Mouse (Mus musculus): ENCODE results near the gene Wdr26. TPM values are rescaled to one million over a fixed set of nuclear protein-coding genes. Genes with fewer than 3 reads are reported as not detected.

Wdr26 gene
- polyA plus RNA-seq, 1 experiment from 2014 or later = 37.5 TPM

- 85% methylated on average over 2 of the region's 2 CpGs for WGBS (ENCODE audit: insufficient replicate concordance)
- ATAC-seq (replicated peaks; ENCODE audit: insufficient number of reproducible peaks, low FRiP score, low TSS enrichment) = no peak
- Histone ChIP-seq H3K27me3 (ENCODE audit: control insufficient read depth, insufficient read depth, low read length) (no peaks in the 10 kb centered on the region), H3K4me3 (ENCODE audit: low read depth, low read length) (no peak overlapping the region), H3K27ac (ENCODE audit: low read depth, low read length) (no peak overlapping the region), H3K36me3 (ENCODE audit: control insufficient read depth, insufficient read depth, low read length) (peaks cover 26% of the 10 kb centered on the region), H3K9me3 (replicated peaks; ENCODE audit: control insufficient read depth, low read length) (no peaks in the 10 kb centered on the region), H3K9ac (ENCODE audit: low read depth, low read length) (no peak overlapping the region), H3K4me1 (ENCODE audit: control insufficient read depth, insufficient read depth, low read length) (no peaks in the 10 kb centered on the region), H3K4me2 (no peak overlapping the region)
Observed at GRCm38 (mm10) chr1:181167816-181168215, 44.0 kb downstream of the Wdr26 start.

- H3K4me1 ChIP-seq (ENCODE audit: control insufficient read depth, insufficient read depth, low read length) = peaks cover 4% of the 10 kb centered on the region; the same call in 1 of the 2 replicates
- peak overlapping the region; percentile 79 for H3K4me2 ChIP-seq
- ATAC-seq (replicated peaks; ENCODE audit: insufficient number of reproducible peaks, low FRiP score, low TSS enrichment) = no peak
- peak overlapping the region; percentile 87 for H3K4me3 ChIP-seq (ENCODE audit: low read depth, low read length)
- peak overlapping the region; percentile 79; the same call in 1 of the 2 replicates for H3K27ac ChIP-seq (ENCODE audit: low read depth, low read length)
- H3K9me3 ChIP-seq (replicated peaks; ENCODE audit: control insufficient read depth, low read length) = no peaks in the 10 kb centered on the region
- peaks cover 4% of the 10 kb centered on the region; the same call in 1 of the 2 replicates for H3K36me3 ChIP-seq (ENCODE audit: control insufficient read depth, insufficient read depth, low read length)
- peak overlapping the region; percentile 94 for H3K9ac ChIP-seq (ENCODE audit: low read depth, low read length)
- no peaks in the 10 kb centered on the region for H3K27me3 ChIP-seq (ENCODE audit: control insufficient read depth, insufficient read depth, low read length)
- WGBS (ENCODE audit: insufficient replicate concordance) = 38% methylated on average over 5 of the region's 5 CpGs
Observed at GRCm38 (mm10) chr1:181151541-181151940, 60.3 kb downstream of the Wdr26 start.

GRCm38 (mm10) chr1:181150827-181151534 lies 60.8 kb downstream of the Wdr26 start:
- Histone ChIP-seq H3K4me2 (peak overlapping the region; percentile 79), H3K9ac (ENCODE audit: low read depth, low read length) (peak overlapping the region; percentile 94), H3K27me3 (ENCODE audit: control insufficient read depth, insufficient read depth, low read length) (no peaks in the 10 kb centered on the region), H3K36me3 (ENCODE audit: control insufficient read depth, insufficient read depth, low read length) (peaks cover 4% of the 10 kb centered on the region; the same call in 1 of the 2 replicates), H3K4me1 (ENCODE audit: control insufficient read depth, insufficient read depth, low read length) (peaks cover 4% of the 10 kb centered on the region; the same call in 1 of the 2 replicates), H3K4me3 (ENCODE audit: low read depth, low read length) (peak overlapping the region; percentile 87), H3K9me3 (replicated peaks; ENCODE audit: control insufficient read depth, low read length) (no peaks in the 10 kb centered on the region), H3K27ac (ENCODE audit: low read depth, low read length) (peak overlapping the region; percentile 79)
- WGBS (ENCODE audit: insufficient replicate concordance) = under 1% methylated on average over 50 of the region's 59 CpGs
- ATAC-seq (replicated peaks; ENCODE audit: insufficient number of reproducible peaks, low FRiP score, low TSS enrichment) = peak; percentile 90

- Histone ChIP-seq H3K4me3 (ENCODE audit: low read depth, low read length) (peak overlapping the region; percentile 87; the same call in 1 of the 2 replicates), H3K4me1 (ENCODE audit: control insufficient read depth, insufficient read depth, low read length) (peaks cover 4% of the 10 kb centered on the region; the same call in 1 of the 2 replicates), H3K9ac (ENCODE audit: low read depth, low read length) (no peak overlapping the region), H3K4me2 (no peak overlapping the region; the same call in 1 of the 2 replicates), H3K36me3 (ENCODE audit: control insufficient read depth, insufficient read depth, low read length) (peaks cover under 1% of the 10 kb centered on the region; the same call in 1 of the 2 replicates), H3K27ac (ENCODE audit: low read depth, low read length) (peak overlapping the region; percentile 79; the same call in 1 of the 2 replicates), H3K9me3 (replicated peaks; ENCODE audit: control insufficient read depth, low read length) (no peaks in the 10 kb centered on the region), H3K27me3 (ENCODE audit: control insufficient read depth, insufficient read depth, low read length) (no peaks in the 10 kb centered on the region)
- peak; percentile 12; the same call in 1 of the 2 replicates for ATAC-seq (replicated peaks; ENCODE audit: insufficient number of reproducible peaks, low FRiP score, low TSS enrichment)
- 62% methylated on average over 3 of the region's 3 CpGs for WGBS (ENCODE audit: insufficient replicate concordance)
Observed at GRCm38 (mm10) chr1:181150431-181150826, 61.4 kb downstream of the Wdr26 start.

- no peak overlapping the region for H3K27ac ChIP-seq (ENCODE audit: low read depth, low read length)
- WGBS (ENCODE audit: insufficient replicate concordance) = 63% methylated on average over 3 of the region's 3 CpGs
- peaks cover 10% of the 10 kb centered on the region for H3K4me1 ChIP-seq (ENCODE audit: control insufficient read depth, insufficient read depth, low read length)
Observed at GRCm38 (mm10) chr1:181149373-181150017, 62.3 kb downstream of the Wdr26 start.

GRCm38 (mm10) chr1:181148540-181148939 lies 63.3 kb downstream of the Wdr26 start:
- Histone ChIP-seq H3K4me1 (ENCODE audit: control insufficient read depth, insufficient read depth, low read length) (peaks cover 10% of the 10 kb centered on the region), H3K4me3 (ENCODE audit: low read depth, low read length) (no peak overlapping the region), H3K36me3 (ENCODE audit: control insufficient read depth, insufficient read depth, low read length) (no peaks in the 10 kb centered on the region), H3K27me3 (ENCODE audit: control insufficient read depth, insufficient read depth, low read length) (no peaks in the 10 kb centered on the region), H3K27ac (ENCODE audit: low read depth, low read length) (no peak overlapping the region), H3K9ac (ENCODE audit: low read depth, low read length) (no peak overlapping the region), H3K9me3 (replicated peaks; ENCODE audit: control insufficient read depth, low read length) (no peaks in the 10 kb centered on the region), H3K4me2 (no peak overlapping the region)
- WGBS (ENCODE audit: insufficient replicate concordance) = 61% methylated on average over 5 of the region's 5 CpGs
- no peak for ATAC-seq (replicated peaks; ENCODE audit: insufficient number of reproducible peaks, low FRiP score, low TSS enrichment)

More at GRCm38 (mm10) chr1:181149373-181150017, 62.3 kb downstream of the Wdr26 start:
- H3K36me3 ChIP-seq (ENCODE audit: control insufficient read depth, insufficient read depth, low read length) = no peaks in the 10 kb centered on the region
- no peak for ATAC-seq (replicated peaks; ENCODE audit: insufficient number of reproducible peaks, low FRiP score, low TSS enrichment)
- H3K9ac ChIP-seq (ENCODE audit: low read depth, low read length) = no peak overlapping the region
- H3K9me3 ChIP-seq (replicated peaks; ENCODE audit: control insufficient read depth, low read length) = no peaks in the 10 kb centered on the region
- H3K27me3 ChIP-seq (ENCODE audit: control insufficient read depth, insufficient read depth, low read length) = no peaks in the 10 kb centered on the region
- no peak overlapping the region for H3K4me2 ChIP-seq
- H3K4me3 ChIP-seq (ENCODE audit: low read depth, low read length) = no peak overlapping the region

- no peak overlapping the region for H3K9ac ChIP-seq (ENCODE audit: low read depth, low read length)
- no peak overlapping the region; the same call in 1 of the 2 replicates for H3K4me2 ChIP-seq
- ATAC-seq (replicated peaks; ENCODE audit: insufficient number of reproducible peaks, low FRiP score, low TSS enrichment) = no peak
- no peak overlapping the region for H3K4me3 ChIP-seq (ENCODE audit: low read depth, low read length)
- no peak overlapping the region for H3K27ac ChIP-seq (ENCODE audit: low read depth, low read length)
- 82% methylated on average over 2 of the region's 2 CpGs for WGBS (ENCODE audit: insufficient replicate concordance)
- H3K9me3 ChIP-seq (replicated peaks; ENCODE audit: control insufficient read depth, low read length) = no peaks in the 10 kb centered on the region
- peaks cover 3% of the 10 kb centered on the region; the same call in 1 of the 2 replicates for H3K36me3 ChIP-seq (ENCODE audit: control insufficient read depth, insufficient read depth, low read length)
- no peaks in the 10 kb centered on the region for H3K27me3 ChIP-seq (ENCODE audit: control insufficient read depth, insufficient read depth, low read length)
- peaks cover 6% of the 10 kb centered on the region for H3K4me1 ChIP-seq (ENCODE audit: control insufficient read depth, insufficient read depth, low read length)
Observed at GRCm38 (mm10) chr1:181146187-181146586, 65.6 kb downstream of the Wdr26 start.

- Histone ChIP-seq H3K4me2 (peak overlapping the region; percentile 60), H3K36me3 (ENCODE audit: control insufficient read depth, insufficient read depth, low read length) (peaks cover 3% of the 10 kb centered on the region; the same call in 1 of the 2 replicates), H3K4me1 (ENCODE audit: control insufficient read depth, insufficient read depth, low read length) (peaks cover 6% of the 10 kb centered on the region), H3K27me3 (ENCODE audit: control insufficient read depth, insufficient read depth, low read length) (no peaks in the 10 kb centered on the region), H3K9ac (ENCODE audit: low read depth, low read length) (peak overlapping the region; percentile 83), H3K4me3 (ENCODE audit: low read depth, low read length) (peak overlapping the region; percentile 85), H3K9me3 (replicated peaks; ENCODE audit: control insufficient read depth, low read length) (no peaks in the 10 kb centered on the region), H3K27ac (ENCODE audit: low read depth, low read length) (peak overlapping the region; percentile 86)
- 14% methylated on average over 12 of the region's 12 CpGs for WGBS (ENCODE audit: insufficient replicate concordance)
- no peak for ATAC-seq (replicated peaks; ENCODE audit: insufficient number of reproducible peaks, low FRiP score, low TSS enrichment)
Observed at GRCm38 (mm10) chr1:181144966-181145365, 66.8 kb downstream of the Wdr26 start.

Data from heart, embryonic 11.5 days (tissue).